Mouse (Mus musculus) cerebellum, adult 8-10 months (tissue): ENCODE measurements at regions not wholly inside any gene's neighbourhood (a gene's known extent, or its start where the extent isn't known, plus 50 kb on each side); places are given as distances from the start of the nearest gene placed in this dataset.

Experiments used
- DNase-seq: peaks from one replicate; pipeline ENCODE4 v3.0.0; 2022

- no peak for DNase-seq
Measured at GRCm38 (mm10) chr12:8844748-8845147, 73.6 kb downstream of the Sdc1 start.

GRCm38 (mm10) chr12:8845443-8845842 lies 74.3 kb downstream of the Sdc1 start:
- DNase-seq, result peak; percentile 76

GRCm38 (mm10) chr12:8846425-8847226 lies 74.8 kb upstream of the Laptm4a start:
- no peak for DNase-seq

GRCm38 (mm10) chr12:8847227-8847857 lies 74.1 kb upstream of the Laptm4a start:
- no peak for DNase-seq

- no peak for DNase-seq
Measured at GRCm38 (mm10) chr12:8847858-8848383, 73.5 kb upstream of the Laptm4a start.

DNA sequence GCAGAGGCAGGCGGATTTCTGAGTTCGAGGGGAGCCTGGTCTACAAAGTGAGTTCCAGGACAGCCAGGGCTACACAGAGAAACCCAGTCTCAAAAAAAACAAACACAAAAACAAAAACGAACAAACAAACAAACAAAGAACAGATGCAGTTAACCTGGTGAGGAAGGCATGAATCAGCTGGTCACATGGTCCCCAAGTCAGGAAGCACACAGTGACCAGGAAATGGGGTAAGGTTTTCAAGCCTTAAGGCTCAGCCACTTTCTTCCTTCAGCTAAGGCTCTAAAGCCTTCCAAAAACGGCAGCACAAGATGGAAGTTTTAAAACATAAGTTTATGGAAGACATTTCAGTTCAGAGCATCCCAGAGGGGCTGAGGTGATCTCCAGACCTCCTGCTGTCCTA lies 67.6 kb upstream of the Laptm4a start:
- no peak for DNase-seq

DNA sequence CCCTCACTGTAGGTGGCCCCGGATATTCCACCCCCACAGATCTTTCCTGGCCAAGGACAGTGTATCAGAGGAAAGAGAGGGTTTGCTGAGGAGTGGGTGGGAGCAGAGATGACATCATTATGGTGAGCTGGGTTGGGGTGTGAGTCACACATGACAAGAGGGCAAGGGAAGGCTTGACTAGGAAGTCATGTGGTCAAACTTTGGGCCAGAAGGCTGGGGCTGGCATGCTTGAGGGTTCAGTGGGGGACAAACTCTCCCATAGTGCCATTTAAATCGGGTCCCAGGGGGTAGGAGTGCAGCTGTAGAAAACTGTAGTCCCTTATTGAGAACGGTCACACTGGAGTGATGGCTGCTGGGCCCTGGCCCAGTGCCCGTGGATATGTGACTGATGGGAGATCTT lies 67.1 kb upstream of the Laptm4a start:
- DNase-seq, result no peak

DNA sequence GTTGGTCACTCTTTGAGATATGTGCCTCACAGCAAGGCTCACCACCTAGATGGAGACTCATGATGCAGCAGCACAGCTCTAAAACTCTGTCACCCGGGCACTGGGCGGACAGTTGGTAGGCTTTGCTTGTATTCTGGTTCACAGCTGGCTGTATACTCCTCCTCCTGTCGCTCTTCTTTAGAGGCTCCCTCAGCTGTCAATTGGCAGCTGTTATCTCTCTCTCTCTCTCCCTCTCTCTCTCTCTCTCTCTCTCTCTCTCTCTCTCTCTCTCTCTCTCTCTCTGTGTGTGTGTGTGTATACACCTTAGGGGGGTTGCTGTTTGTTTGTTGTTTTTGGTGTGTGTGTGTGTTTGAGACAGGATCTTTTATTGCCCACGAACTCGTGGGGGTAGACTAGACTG lies 66.3 kb upstream of the Laptm4a start:
- no peak for DNase-seq

DNA sequence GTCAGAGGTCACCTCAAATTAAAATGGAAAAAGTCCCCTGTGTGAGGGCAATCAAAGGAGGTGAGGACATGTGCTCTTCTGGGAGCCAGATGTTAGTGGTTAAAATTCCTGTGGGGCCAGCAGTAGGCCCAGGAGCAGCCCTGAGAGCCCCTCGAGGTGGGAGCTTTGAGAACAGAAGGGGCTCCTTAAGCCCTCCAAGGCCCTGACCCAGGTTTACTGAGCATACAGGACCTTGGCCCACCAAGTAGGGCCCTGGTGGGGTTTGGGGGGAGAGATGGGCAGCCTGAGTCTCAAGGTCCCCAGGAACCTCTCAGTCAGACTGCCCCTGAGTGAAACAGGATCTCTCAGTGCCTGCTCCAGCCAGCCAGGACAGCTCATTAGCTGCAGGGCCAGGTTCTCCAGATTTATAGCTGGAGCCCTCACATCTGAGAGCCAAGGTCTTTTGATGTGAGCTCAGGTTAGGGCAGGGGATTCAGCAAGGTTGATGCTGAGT lies 65.4 kb upstream of the Laptm4a start:
- no peak for DNase-seq

GRCm38 (mm10) chr12:8857308-8857707 lies 64.2 kb upstream of the Laptm4a start:
- DNase-seq, result no peak

DNA sequence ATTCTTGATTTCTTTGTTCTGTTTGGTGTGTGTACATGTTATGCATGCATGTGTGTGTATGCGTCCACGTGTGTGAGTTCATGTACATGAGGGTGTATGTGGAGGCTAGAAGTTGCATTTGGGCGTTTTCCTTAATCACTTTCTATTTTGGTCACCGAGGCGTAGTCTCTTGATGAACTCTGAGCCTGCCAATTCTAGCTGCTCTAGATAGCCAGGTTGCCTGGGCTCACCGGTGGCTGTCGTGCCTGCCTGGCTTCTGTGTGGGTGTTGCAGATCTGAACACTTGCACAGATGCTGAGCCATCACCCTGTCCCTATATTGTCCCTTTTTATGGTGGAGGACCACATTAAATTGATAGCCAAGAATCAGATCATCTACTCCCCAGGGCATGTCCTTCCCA lies 62.7 kb upstream of the Laptm4a start:
- peak; percentile 30 for DNase-seq

DNA sequence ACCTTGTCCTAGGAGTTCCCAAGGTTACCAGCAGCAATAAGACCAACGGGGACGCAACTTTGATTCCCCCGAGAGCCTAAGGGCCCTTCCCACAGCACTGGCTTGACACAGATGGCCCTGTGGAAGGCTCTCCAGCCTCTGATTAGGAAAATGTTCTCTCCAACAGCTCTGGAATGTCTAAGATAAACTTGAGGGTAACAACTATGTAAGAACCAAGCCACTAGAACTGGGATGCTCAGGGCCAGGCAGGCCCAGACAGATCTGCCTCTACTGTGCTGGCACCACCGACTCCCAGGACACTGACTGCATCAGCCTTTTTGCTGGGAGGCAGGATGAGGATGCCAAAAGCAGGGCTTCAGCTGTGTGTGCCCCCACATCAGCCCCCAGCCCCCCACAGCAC lies 61.9 kb upstream of the Laptm4a start:
- no peak for DNase-seq

DNA sequence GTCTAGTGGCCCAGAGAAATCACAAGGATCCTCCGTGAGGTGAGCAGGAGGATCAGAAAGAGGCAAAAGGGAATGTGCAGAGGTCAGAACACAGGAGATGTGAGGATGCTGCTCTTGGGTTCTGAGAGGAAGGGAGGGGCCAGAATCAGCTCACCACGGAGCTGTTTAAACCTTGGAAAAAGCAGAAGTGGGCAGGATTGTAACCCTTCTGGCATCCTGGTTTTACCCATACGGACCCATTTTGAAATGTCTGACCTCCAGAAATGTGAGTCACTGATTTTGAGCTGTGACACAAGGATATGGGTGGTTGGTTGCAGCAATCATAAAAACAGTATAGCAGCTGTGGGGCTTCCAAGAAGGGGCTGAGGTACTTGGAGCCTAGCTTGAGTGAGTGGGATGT lies 56.6 kb upstream of the Laptm4a start:
- DNase-seq, result no peak

- DNase-seq, result no peak
Measured at GRCm38 (mm10) chr12:8865250-8865649, 56.2 kb upstream of the Laptm4a start.

- no peak for DNase-seq
Measured at GRCm38 (mm10) chr12:8867104-8867503, 54.4 kb upstream of the Laptm4a start.

DNA sequence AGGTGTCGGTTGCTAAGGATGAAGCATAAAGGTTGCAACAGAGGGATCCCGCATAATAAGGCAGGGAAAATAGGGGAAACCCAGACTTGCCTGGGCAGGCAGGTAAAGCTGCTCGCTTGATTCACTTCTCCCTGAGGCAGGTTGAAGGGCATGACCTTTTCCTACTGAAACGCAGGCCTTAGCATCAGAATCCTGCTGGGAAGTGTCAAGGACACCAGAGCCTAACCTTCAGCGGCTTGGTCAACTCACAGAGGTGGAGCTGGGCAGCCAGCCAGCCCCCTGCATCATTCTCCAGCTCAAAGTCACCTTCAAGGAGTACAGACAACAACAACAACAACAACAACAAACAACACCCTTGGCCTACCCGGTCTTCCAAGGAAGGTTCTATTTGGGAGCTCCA lies 52.8 kb upstream of the Laptm4a start:
- DNase-seq, result no peak

DNA sequence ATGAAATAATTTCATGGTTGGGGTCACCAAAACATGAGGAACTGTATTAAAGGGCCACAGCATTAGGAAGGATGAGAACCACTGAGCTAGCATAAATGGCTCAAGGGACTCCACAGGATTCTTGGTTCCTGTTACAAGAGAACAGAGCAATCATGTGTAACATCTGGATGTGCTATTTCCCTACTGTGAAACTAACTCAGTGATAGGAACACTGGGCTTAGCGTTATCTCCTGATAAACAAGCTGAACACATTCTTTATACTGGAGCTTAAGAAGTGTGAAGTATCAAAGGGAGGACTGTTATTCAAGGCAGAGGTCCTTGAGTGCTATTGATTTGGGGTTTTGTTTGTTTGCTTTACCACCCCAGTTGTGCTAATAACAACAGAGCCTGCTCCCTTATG lies 52.3 kb upstream of the Laptm4a start:
- DNase-seq, result no peak
